Mouse (Mus musculus) forebrain, embryonic 11.5 days (tissue): ENCODE data around the gene Gp1ba. TPM values are rescaled to one million over a fixed set of nuclear protein-coding genes. Genes with fewer than 3 reads are reported as not detected.

ENCODE experiments used
- ATAC-seq: fragments of 200-750 bp; cut with Nextera tagmentation; replicated peaks from 2 replicates; pipeline ENCODE4 v1.8.0; 2017; ENCODE audit warnings: moderate TSS enrichment; ENCODE audit not compliant: low FRiP score
- DNase-seq: peaks from one replicate; pipeline ENCODE4 v3.0.0-alpha.2; 2017; ENCODE audit warnings: low spot score
- H3K27ac ChIP-seq: fragments of 300-500 bp; sonication (generic); 2 replicates; pipeline ENCODE4 v1.5.1; 2014; ENCODE audit warnings: low read depth, low read length
- H3K27me3 ChIP-seq: fragments of 300-500 bp; sonication (generic); 2 replicates; pipeline ENCODE4 v1.6.1; 2014; ENCODE audit warnings: mild to moderate bottlenecking, low read length, mixed read lengths; ENCODE audit not compliant: control insufficient read depth, insufficient read depth
- H3K36me3 ChIP-seq: fragments of 300-500 bp; sonication (generic); 2 replicates; pipeline ENCODE4 v1.6.1; 2014; ENCODE audit warnings: mild to moderate bottlenecking, low read length, moderate library complexity, mixed read lengths; ENCODE audit not compliant: control insufficient read depth, insufficient read depth
- H3K4me1 ChIP-seq: fragments of 300-500 bp; sonication (generic); replicated peaks from 2 replicates; pipeline ENCODE4 v1.6.1; 2014; ENCODE audit warnings: low read length, mixed read lengths; ENCODE audit not compliant: control insufficient read depth, insufficient read depth
- H3K4me2 ChIP-seq: fragments of 300-500 bp; sonication (generic); 2 replicates; pipeline ENCODE4 v1.6.1; 2014; ENCODE audit warnings: low read depth, mild to moderate bottlenecking, low read length, moderate library complexity, mixed read lengths; ENCODE audit not compliant: severe bottlenecking
- H3K4me3 ChIP-seq: fragments of 300-500 bp; sonication (generic); 2 replicates; pipeline ENCODE4 v1.5.1; 2014; ENCODE audit warnings: low read depth, low read length
- H3K9ac ChIP-seq: fragments of 300-500 bp; sonication (generic); 2 replicates; pipeline ENCODE4 v1.6.1; 2014; ENCODE audit warnings: low read length
- H3K9me3 ChIP-seq: fragments of 300-500 bp; sonication (generic); 2 replicates; pipeline ENCODE4 v1.6.1; 2016; ENCODE audit warnings: low read length, mixed read lengths; ENCODE audit not compliant: control insufficient read depth
- WGBS: fragments of 180-500 bp; shearing (Covaris S2); extraction: QIAGEN DNeasy Blood & Tissue Kit; methylation state at CpG from one replicate; pipeline ENCODE4 v1.1.7; 2014; 5-methylcytosine and 5-hydroxymethylcytosine counted together
- polyA plus RNA-seq: library from polyadenylated mRNA; unstranded; fragments of >200 nt; fragmentation: Nextera tagmentation; extraction: Ambion mirVana; gene quantifications from 2 replicates; pipeline ENCODE4 v1.2.1, GENCODE M21; 2014

Gene Gp1ba
- polyA plus RNA-seq, 1 experiment from 2014 or later: 1.1 TPM

DNA sequence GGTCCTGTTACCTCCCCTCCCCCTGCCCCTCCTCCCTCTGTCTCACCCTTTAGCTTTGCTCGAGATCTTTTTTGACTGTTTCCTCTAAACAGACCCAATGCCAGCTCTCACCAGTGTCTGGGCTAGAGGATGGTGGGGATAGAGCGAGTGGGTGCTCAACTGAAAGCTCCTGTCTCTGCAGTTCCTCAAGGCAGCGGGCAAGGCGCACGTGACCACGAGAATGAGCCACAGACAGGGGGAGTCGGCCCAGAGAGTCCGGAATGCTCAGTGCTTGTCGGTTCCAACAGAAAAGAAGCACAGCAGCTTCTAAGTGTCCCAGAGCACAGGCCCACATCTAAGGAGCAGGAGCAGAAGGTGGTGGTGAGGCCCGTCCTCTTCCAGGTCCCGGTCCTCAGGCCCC lies 35.6 kb downstream of the Gp1ba start:
- Histone ChIP-seq H3K27me3 (no peaks in the 10 kb centered on the region), H3K9me3 (no peaks in the 10 kb centered on the region), H3K36me3 (no peaks in the 10 kb centered on the region; the same call in 1 of the 2 replicates), H3K27ac (no peak overlapping the region), H3K9ac (no peak overlapping the region), H3K4me3 (no peak overlapping the region), H3K4me2 (no peak overlapping the region), H3K4me1 (peaks cover 4% of the 10 kb centered on the region; the same call in 1 of the 2 replicates)
- DNase-seq (peak; percentile 50), ATAC-seq (no peak)
- 59% methylated on average over 11 of the region's 11 CpGs for WGBS

DNA sequence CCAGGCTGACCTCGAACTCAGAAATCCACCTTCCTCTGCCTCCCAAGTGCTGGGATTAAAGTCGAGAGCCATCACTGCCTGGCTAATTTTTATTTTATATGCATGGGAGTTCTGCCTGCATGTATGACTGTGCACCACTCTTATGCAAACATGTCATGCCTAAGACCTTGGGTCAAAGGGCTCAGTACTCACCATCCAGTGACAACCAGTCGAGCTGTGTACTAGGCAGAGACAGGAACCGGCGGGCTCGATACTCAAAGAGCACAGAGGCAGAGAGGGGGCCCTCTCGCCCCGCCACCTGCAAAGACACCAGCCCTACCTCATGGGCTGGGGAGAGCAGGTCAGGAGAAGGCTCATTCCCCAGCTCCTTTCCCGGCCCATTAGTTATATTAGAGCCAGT lies 39.2 kb downstream of the Gp1ba start:
- peak; percentile 37 for DNase-seq

DNA sequence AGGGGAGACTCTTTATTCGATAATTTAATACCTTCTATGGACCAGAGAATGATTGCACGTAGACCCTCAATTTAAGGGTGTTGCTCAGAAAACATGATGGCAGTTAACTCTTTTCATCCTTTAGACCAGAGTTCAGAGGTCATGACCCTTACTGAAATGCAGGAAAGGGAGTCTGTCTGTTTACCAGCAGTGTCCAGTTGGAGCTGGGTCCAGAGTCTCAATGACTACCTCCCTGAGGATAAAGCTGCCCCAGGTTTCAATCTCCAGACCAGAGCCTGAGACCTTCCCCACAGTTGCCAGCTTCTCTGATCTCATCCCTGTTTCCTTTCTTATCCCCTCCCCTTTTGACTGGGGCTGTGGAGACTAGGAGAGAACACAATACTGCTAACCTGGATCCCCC lies 39.7 kb downstream of the Gp1ba start:
- no peak overlapping the region for H3K4me3 ChIP-seq
- ATAC-seq (no peak), DNase-seq (peak; percentile 13)
- no peak overlapping the region for H3K4me2 ChIP-seq
- no peaks in the 10 kb centered on the region for H3K9me3 ChIP-seq
- no peaks in the 10 kb centered on the region for H3K27me3 ChIP-seq
- WGBS: 77% methylated on average over 2 of the region's 2 CpGs
- peaks cover 8% of the 10 kb centered on the region; the same call in 1 of the 2 replicates for H3K4me1 ChIP-seq
- H3K9ac ChIP-seq: no peak overlapping the region
- no peak overlapping the region for H3K27ac ChIP-seq
- no peaks in the 10 kb centered on the region; the same call in 1 of the 2 replicates for H3K36me3 ChIP-seq

More for the DNA sequence above, 39.2 kb downstream of the Gp1ba start:
- H3K36me3 ChIP-seq: no peaks in the 10 kb centered on the region; the same call in 1 of the 2 replicates
- no peak overlapping the region for H3K27ac ChIP-seq
- no peaks in the 10 kb centered on the region for H3K27me3 ChIP-seq
- no peak overlapping the region for H3K4me2 ChIP-seq
- H3K9ac ChIP-seq: no peak overlapping the region
- peaks cover 8% of the 10 kb centered on the region; the same call in 1 of the 2 replicates for H3K4me1 ChIP-seq
- WGBS: 83% methylated on average over 9 of the region's 9 CpGs
- no peaks in the 10 kb centered on the region for H3K9me3 ChIP-seq
- H3K4me3 ChIP-seq: no peak overlapping the region
- ATAC-seq: no peak

DNA sequence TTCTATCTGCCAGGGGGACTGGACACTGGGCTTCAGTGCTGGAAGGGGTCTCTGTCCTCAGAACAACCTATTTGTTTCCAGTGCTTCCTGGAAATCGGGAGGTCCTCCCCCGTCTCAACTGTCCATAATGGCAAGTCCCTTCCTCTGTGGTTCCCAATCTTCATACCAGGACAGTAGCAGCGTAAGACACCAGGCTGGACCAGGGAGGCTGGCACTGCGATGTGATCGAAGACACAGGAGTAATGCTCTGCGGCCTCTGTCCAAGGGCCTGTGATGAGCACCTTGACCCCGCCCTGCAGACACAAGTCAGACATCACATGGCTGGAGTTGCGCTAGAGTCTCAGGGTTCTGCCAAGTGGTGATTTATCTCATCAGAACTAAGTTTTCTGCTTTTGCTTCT lies 40.4 kb downstream of the Gp1ba start:
- Histone ChIP-seq H3K9ac (no peak overlapping the region), H3K27ac (no peak overlapping the region), H3K36me3 (no peaks in the 10 kb centered on the region; the same call in 1 of the 2 replicates), H3K4me3 (no peak overlapping the region), H3K4me2 (no peak overlapping the region), H3K4me1 (peaks cover 8% of the 10 kb centered on the region; the same call in 1 of the 2 replicates), H3K9me3 (no peaks in the 10 kb centered on the region), H3K27me3 (no peaks in the 10 kb centered on the region)
- 95% methylated on average over 8 of the region's 8 CpGs for WGBS
- DNase-seq: no peak
- ATAC-seq: no peak

DNA sequence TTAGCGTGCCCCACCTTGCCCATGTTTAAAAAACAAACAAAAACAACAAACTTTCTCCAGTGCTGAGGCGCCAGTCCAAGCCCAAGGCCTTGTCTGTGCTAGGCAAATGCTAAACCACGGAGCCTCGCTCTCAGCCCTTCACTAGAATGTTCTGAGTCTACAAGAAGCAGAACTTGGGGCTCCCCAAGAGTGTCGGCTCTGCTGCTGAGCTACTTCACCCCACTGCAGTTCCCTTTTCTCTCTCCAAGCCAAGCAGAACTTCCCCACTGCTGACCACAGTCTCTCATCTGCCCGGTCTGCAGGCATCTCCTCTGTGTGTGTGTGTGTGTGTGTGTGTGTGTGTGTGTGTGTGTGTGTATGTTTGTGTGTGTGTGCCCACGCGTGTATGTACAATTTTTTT lies 41.0 kb downstream of the Gp1ba start:
- DNase-seq: no peak
- Histone ChIP-seq H3K27ac (no peak overlapping the region), H3K9me3 (no peaks in the 10 kb centered on the region), H3K36me3 (no peaks in the 10 kb centered on the region; the same call in 1 of the 2 replicates), H3K4me3 (no peak overlapping the region), H3K9ac (no peak overlapping the region), H3K27me3 (no peaks in the 10 kb centered on the region), H3K4me1 (peaks cover 8% of the 10 kb centered on the region; the same call in 1 of the 2 replicates), H3K4me2 (no peak overlapping the region)
- ATAC-seq: no peak
- WGBS: 90% methylated on average over 8 of the region's 8 CpGs

DNA sequence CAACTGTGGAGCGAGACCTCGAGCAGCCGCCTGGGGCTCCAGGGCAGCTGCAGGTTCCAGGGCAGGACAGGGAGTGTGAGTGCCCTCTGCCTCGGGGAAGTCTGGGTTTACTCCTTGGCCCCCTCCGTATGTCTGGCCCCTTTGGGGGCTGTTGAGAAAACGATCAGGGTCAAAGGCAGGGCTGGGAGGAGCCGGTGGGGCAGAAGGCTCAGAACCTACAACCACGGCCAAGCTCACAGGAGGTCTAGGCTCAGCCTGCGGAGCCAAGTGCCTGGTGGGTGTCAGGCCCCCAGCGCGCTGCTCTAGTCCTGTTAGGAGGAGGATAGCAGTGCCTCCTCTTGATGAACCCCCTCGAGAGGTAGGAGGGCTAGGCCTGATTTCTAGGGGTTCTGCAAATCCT lies 42.2 kb downstream of the Gp1ba start:
- H3K9me3 ChIP-seq: no peaks in the 10 kb centered on the region
- H3K27ac ChIP-seq: no peak overlapping the region
- no peak overlapping the region for H3K4me2 ChIP-seq
- 58% methylated on average over 12 of the region's 12 CpGs for WGBS
- no peaks in the 10 kb centered on the region; the same call in 1 of the 2 replicates for H3K36me3 ChIP-seq
- H3K9ac ChIP-seq: no peak overlapping the region
- no peaks in the 10 kb centered on the region for H3K27me3 ChIP-seq
- H3K4me3 ChIP-seq: no peak overlapping the region
- DNase-seq (no peak), ATAC-seq (no peak)
- H3K4me1 ChIP-seq: peaks cover 8% of the 10 kb centered on the region; the same call in 1 of the 2 replicates

DNA sequence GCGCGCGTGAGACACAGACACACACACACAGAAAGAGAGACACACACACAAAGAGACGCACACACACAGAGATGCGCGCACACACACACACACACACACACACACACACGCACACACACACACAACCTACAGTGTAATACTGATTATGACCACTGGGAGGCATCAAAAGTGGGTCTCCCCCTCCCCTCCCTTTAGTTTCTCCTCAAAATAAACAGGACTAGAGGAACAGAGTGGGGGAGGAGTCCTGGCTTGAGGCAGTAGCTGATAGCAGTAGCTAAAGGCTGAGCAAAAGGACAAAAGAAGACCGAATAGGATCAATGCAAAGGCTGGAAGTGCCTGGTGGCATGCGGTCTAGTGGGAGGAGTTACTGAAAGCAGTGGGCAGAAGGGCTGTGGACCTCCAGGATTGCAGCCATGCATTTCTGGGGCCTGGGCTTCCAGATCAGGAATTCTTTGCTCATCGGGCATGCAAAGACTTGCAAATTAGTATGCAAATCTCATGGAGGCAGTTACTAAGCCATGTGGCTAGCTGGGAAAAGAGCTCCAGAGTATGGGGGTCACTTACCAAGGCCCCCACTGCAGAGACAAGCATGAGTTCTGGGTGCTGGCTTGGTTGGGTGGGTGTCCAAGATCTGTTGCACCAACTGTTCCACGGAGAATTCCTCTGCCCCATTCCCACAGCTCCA lies 43.1 kb downstream of the Gp1ba start:
- Histone ChIP-seq H3K9ac (no peak overlapping the region), H3K4me2 (0 out of 2 replicates have a peak overlapping the region, but pooled peaks have one; percentile 18), H3K27ac (peak overlapping the region; percentile 8), H3K27me3 (no peaks in the 10 kb centered on the region), H3K36me3 (no peaks in the 10 kb centered on the region; the same call in 1 of the 2 replicates), H3K4me3 (no peak overlapping the region), H3K4me1 (peaks cover 10% of the 10 kb centered on the region; the same call in 1 of the 2 replicates), H3K9me3 (no peaks in the 10 kb centered on the region)
- DNase-seq (peak; percentile 73), ATAC-seq (peak; percentile 91)
- WGBS: 5% methylated on average over 11 of the region's 11 CpGs

DNA sequence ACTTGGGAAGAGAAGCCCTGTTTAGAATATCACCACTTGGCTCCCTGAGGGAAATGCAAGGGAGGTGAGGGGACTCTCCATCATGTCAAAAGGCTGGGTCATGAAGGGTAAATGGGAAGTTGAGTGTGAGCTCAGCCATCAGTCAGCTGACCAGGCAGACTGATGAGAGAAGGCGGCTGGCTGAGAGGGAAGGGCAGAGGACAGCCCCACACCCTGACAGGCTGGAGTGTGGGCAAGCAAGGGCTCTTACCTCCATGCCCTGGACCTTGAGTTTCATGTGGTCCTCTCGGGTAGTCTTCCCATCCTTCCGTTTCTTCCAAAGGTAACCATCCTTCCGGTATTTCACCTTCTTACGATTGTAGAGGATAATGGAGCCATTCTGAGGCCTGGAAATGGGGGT lies 44.7 kb downstream of the Gp1ba start:
- H3K9ac ChIP-seq: no peak overlapping the region
- 89% methylated on average over 5 of the region's 5 CpGs for WGBS

More for the DNA sequence above, 44.7 kb downstream of the Gp1ba start:
- Histone ChIP-seq H3K36me3 (no peaks in the 10 kb centered on the region; the same call in 1 of the 2 replicates), H3K4me2 (no peak overlapping the region), H3K4me3 (no peak overlapping the region), H3K4me1 (peaks cover 14% of the 10 kb centered on the region), H3K9me3 (no peaks in the 10 kb centered on the region), H3K27ac (no peak overlapping the region), H3K27me3 (no peaks in the 10 kb centered on the region)
- ATAC-seq: no peak
- DNase-seq: no peak
